Mouse (Mus musculus): ENCODE measurements around the gene Dclre1b. TPM values are rescaled to one million over a fixed set of nuclear protein-coding genes. Genes with fewer than 3 reads are reported as not detected.
A peak's percentile ranks its signal among the peaks of the same experiment; 100 is the strongest.
"Not testable (repeated sequence)": the region's sequence is repeated elsewhere in the genome, so short reads cannot be mapped to it uniquely, and the experiment has no call there.

Gene Dclre1b
- polyA plus RNA-seq (2012; ENCODE audit: insufficient read depth, insufficient read length, missing spikeins), result 17.5 and 19.1 TPM in 2 replicates

GRCm38 (mm10) chr3:103808891-103809798 lies at the start of gene Dclre1b, which contains the start of the genes Ap4b1 and Gm43064:
Gene Dclre1b (minus strand): TSS chr3:103809444.
Gene Ap4b1 (plus strand): TSS chr3:103809520.
Gene Gm43064 (plus strand): TSS chr3:103809573.
- Histone ChIP-seq H3K27ac (ENCODE audit: insufficient read depth, low read depth, low read length) (peak within 1 kb of the TSS; percentile 92), H3K4me3 (ENCODE audit: insufficient read depth, low read length) (peak within 1 kb of the TSS; percentile 99), H3K4me1 (ENCODE audit: control insufficient read depth, insufficient read depth, low read length) (peaks cover 30% of the 10 kb centered on the region)
- TF ChIP-seq POLR2A (IDR thresholded peaks at IDR 0.05; ENCODE audit: borderline replicate concordance, low read depth, low read length) (peak; percentile 66; the same call in 1 of the 2 replicates), CTCF (IDR thresholded peaks at IDR 0.05; ENCODE audit: low read depth, low read length) (no peak)

GRCm38 (mm10) chr3:103857977-103858563 lies 48.8 kb upstream of the Dclre1b start:
- H3K4me3 ChIP-seq (ENCODE audit: insufficient read depth, low read length), result no peak overlapping the region; the same call in 1 of the 2 replicates
- peaks cover 36% of the 10 kb centered on the region for H3K4me1 ChIP-seq (ENCODE audit: control insufficient read depth, insufficient read depth, low read length)
- peak overlapping the region; percentile 77 for H3K27ac ChIP-seq (ENCODE audit: insufficient read depth, low read depth, low read length)
- no peak for TF ChIP-seq POLR2A (IDR thresholded peaks at IDR 0.05; ENCODE audit: borderline replicate concordance, low read depth, low read length)
- no peak for TF ChIP-seq CTCF (IDR thresholded peaks at IDR 0.05; ENCODE audit: low read depth, low read length)

GRCm38 (mm10) chr3:103857036-103857805 lies 48.0 kb upstream of the Dclre1b start:
- no peak overlapping the region for H3K4me3 ChIP-seq (ENCODE audit: insufficient read depth, low read length)
- H3K4me1 ChIP-seq (ENCODE audit: control insufficient read depth, insufficient read depth, low read length), result peaks cover 34% of the 10 kb centered on the region
- peak overlapping the region; percentile 77 for H3K27ac ChIP-seq (ENCODE audit: insufficient read depth, low read depth, low read length)
- TF ChIP-seq CTCF (IDR thresholded peaks at IDR 0.05; ENCODE audit: low read depth, low read length) (no peak), POLR2A (IDR thresholded peaks at IDR 0.05; ENCODE audit: borderline replicate concordance, low read depth, low read length) (no peak)

- Histone ChIP-seq H3K27ac (ENCODE audit: insufficient read depth, low read depth, low read length) (no peak overlapping the region), H3K4me1 (ENCODE audit: control insufficient read depth, insufficient read depth, low read length) (peaks cover 32% of the 10 kb centered on the region), H3K4me3 (ENCODE audit: insufficient read depth, low read length) (no peak overlapping the region)
- no peak for TF ChIP-seq CTCF (IDR thresholded peaks at IDR 0.05; ENCODE audit: low read depth, low read length)
- TF ChIP-seq POLR2A (IDR thresholded peaks at IDR 0.05; ENCODE audit: borderline replicate concordance, low read depth, low read length), result no peak
Measured at GRCm38 (mm10) chr3:103853804-103854203, 44.6 kb upstream of the Dclre1b start.

GRCm38 (mm10) chr3:103852565-103853299 lies 43.5 kb upstream of the Dclre1b start:
- Histone ChIP-seq H3K27ac (ENCODE audit: insufficient read depth, low read depth, low read length) (no peak overlapping the region), H3K4me3 (ENCODE audit: insufficient read depth, low read length) (no peak overlapping the region), H3K4me1 (ENCODE audit: control insufficient read depth, insufficient read depth, low read length) (peaks cover 28% of the 10 kb centered on the region)
- TF ChIP-seq POLR2A (IDR thresholded peaks at IDR 0.05; ENCODE audit: borderline replicate concordance, low read depth, low read length), result no peak
- TF ChIP-seq CTCF (IDR thresholded peaks at IDR 0.05; ENCODE audit: low read depth, low read length), result no peak

GRCm38 (mm10) chr3:103851882-103852281 lies 42.6 kb upstream of the Dclre1b start:
- Histone ChIP-seq H3K4me3 (ENCODE audit: insufficient read depth, low read length) (no peak overlapping the region), H3K4me1 (ENCODE audit: control insufficient read depth, insufficient read depth, low read length) (peaks cover 20% of the 10 kb centered on the region), H3K27ac (ENCODE audit: insufficient read depth, low read depth, low read length) (no peak overlapping the region)
- no peak for TF ChIP-seq POLR2A (IDR thresholded peaks at IDR 0.05; ENCODE audit: borderline replicate concordance, low read depth, low read length)
- no peak for TF ChIP-seq CTCF (IDR thresholded peaks at IDR 0.05; ENCODE audit: low read depth, low read length)

- Histone ChIP-seq H3K27ac (ENCODE audit: insufficient read depth, low read depth, low read length) (no peak overlapping the region), H3K4me3 (ENCODE audit: insufficient read depth, low read length) (no peak overlapping the region), H3K4me1 (ENCODE audit: control insufficient read depth, insufficient read depth, low read length) (peaks cover 20% of the 10 kb centered on the region)
- TF ChIP-seq CTCF (IDR thresholded peaks at IDR 0.05; ENCODE audit: low read depth, low read length), result no peak
- no peak for TF ChIP-seq POLR2A (IDR thresholded peaks at IDR 0.05; ENCODE audit: borderline replicate concordance, low read depth, low read length)
Measured at GRCm38 (mm10) chr3:103851481-103851880, 42.2 kb upstream of the Dclre1b start.

- TF ChIP-seq CTCF (IDR thresholded peaks at IDR 0.05; ENCODE audit: low read depth, low read length) (no peak), POLR2A (IDR thresholded peaks at IDR 0.05; ENCODE audit: borderline replicate concordance, low read depth, low read length) (no peak)
- Histone ChIP-seq H3K4me1 (ENCODE audit: control insufficient read depth, insufficient read depth, low read length) (peaks cover 17% of the 10 kb centered on the region), H3K27ac (ENCODE audit: insufficient read depth, low read depth, low read length) (no peak overlapping the region), H3K4me3 (ENCODE audit: insufficient read depth, low read length) (no peak overlapping the region)
Measured at GRCm38 (mm10) chr3:103850644-103851363, 41.6 kb upstream of the Dclre1b start.

- H3K27ac ChIP-seq (ENCODE audit: insufficient read depth, low read depth, low read length); H3K4me1 ChIP-seq (ENCODE audit: control insufficient read depth, insufficient read depth, low read length); H3K4me3 ChIP-seq (ENCODE audit: insufficient read depth, low read length): not testable (repeated sequence)
Measured at GRCm38 (mm10) chr3:103840946-103841345, 31.7 kb upstream of the Dclre1b start.

- not testable (repeated sequence) for H3K4me1 ChIP-seq (ENCODE audit: control insufficient read depth, insufficient read depth, low read length); H3K27ac ChIP-seq (ENCODE audit: insufficient read depth, low read depth, low read length); H3K4me3 ChIP-seq (ENCODE audit: insufficient read depth, low read length)
Measured at GRCm38 (mm10) chr3:103840195-103840594, 31.0 kb upstream of the Dclre1b start.
